Comparison of ENCODE assay signal across 12 mouse cellular contexts in the genomic region with DNA sequence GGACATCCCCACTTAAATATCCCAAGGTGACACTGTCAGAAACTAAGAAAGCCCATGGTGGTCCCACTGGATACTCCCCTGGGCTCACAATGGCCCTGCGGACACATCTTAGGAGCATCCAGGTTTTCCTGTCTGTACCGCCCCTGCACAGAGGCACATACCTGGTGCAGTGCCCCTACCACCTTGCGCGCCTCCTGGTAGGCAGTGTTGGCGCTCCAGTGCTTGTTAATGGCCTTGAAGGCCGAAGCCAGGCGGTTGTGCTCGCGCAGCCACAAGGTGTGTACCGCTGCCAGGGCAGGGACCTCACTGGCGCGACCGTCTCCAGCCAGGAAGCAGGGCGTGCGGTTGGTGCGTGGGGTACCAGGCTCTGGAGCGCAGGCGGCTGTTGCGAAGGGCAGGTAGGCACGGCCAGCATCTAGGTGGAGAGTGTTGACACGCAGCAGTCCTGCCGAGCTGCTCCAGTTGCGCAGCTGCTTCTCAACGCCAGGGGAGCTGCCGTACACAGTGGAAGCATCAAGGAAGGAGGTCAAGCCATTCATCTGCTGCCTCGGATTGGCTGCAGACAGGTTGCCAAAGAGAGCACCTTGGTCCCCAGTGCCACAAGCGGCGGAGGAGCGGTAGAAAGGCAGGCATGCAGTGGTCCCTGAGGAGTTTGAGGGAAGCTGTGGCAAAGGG. TPM values are rescaled to one million over a fixed set of nuclear protein-coding genes. Genes with fewer than 3 reads are reported as not detected.
DNase-seq lines count a peak whose midpoint lies in the region; ATAC-seq and TF ChIP-seq lines count a peak whose summit lies in the region.
"Had no signal": no experiment of that assay in that cellular context is flagged by ENCODE, and none has a peak within 500 bp of the region (broad histone marks: within the 10 kb centered on the region; RNA-seq: fewer than 3 reads in every experiment).

No protein-coding gene starts in this region.

- peak; percentile 62 for TF ChIP-seq CTCF in hindbrain, postnatal 0 days (IDR thresholded peaks at IDR 0.05; ENCODE audit: low read depth)

- H3K4me2 ChIP-seq in hindbrain, embryonic 12.5 days (replicated peaks) = peak overlapping the region; percentile 20; the same call in 1 of the 2 replicates
- H3K4me2 ChIP-seq in hindbrain, embryonic 11.5 days (replicated peaks; ENCODE audit: low read depth, low read length) = no peak overlapping the region
- H3K4me2 ChIP-seq in hindbrain, postnatal 0 days (ENCODE audit: low read depth, low read length) = peak overlapping the region; percentile 17; the same call in 1 of the 2 replicates

- no peak for ATAC-seq in hindbrain, embryonic 12.5 days (ENCODE audit: low FRiP score)
- no peak for ATAC-seq in hindbrain, embryonic 11.5 days (ENCODE audit: low FRiP score)
- ATAC-seq in hindbrain, postnatal 0 days = peak; percentile 74

- no peaks in the 10 kb centered on the region for H3K36me3 ChIP-seq in hindbrain, embryonic 12.5 days
- no peaks in the 10 kb centered on the region for H3K36me3 ChIP-seq in hindbrain, embryonic 11.5 days (ENCODE audit: control insufficient read depth, insufficient read depth, low read length)
- H3K36me3 ChIP-seq in hindbrain, postnatal 0 days (ENCODE audit: insufficient read depth, low read length) = no peaks in the 10 kb centered on the region

- DNase-seq in hindbrain, embryonic 11.5 days (ENCODE audit: low spot score) = no peak
- DNase-seq in thymus, postnatal 4 days = peak; percentile 8
- no peak for DNase-seq in thymus, postnatal 14 days
- DNase-seq in hindbrain, postnatal 0 days (ENCODE audit: low spot score) = peak; percentile 26
- peak; percentile 44 for DNase-seq in testis, postnatal 10 days (ENCODE audit: low spot score)
- DNase-seq in gastrocnemius, adult 18-20 months (ENCODE audit: low spot score) = no peak
- no peak for DNase-seq in urinary bladder, postnatal 4 days (ENCODE audit: low spot score in 2 of 2)
- DNase-seq: cerebellum, adult 2 months; liver had no signal

- 0 out of 2 replicates have a peak, but pooled peaks cover 2% of the 10 kb centered on the region for H3K4me1 ChIP-seq in hindbrain, embryonic 12.5 days
- H3K4me1 ChIP-seq in hindbrain, embryonic 11.5 days (replicated peaks; ENCODE audit: control insufficient read depth, insufficient read depth, low read length) = no peaks in the 10 kb centered on the region
- H3K4me1 ChIP-seq in hindbrain, postnatal 0 days (ENCODE audit: insufficient read depth, low read length) = no peaks in the 10 kb centered on the region

- 48% methylated on average over 29 of the region's 29 CpGs for WGBS in hindbrain, embryonic 12.5 days
- WGBS in hindbrain, embryonic 11.5 days = 36% methylated on average over 29 of the region's 29 CpGs
- WGBS in hindbrain, postnatal 0 days = 43% methylated on average over 29 of the region's 29 CpGs

- H3K4me3 ChIP-seq in hindbrain, embryonic 12.5 days = no peak overlapping the region
- no peak overlapping the region for H3K4me3 ChIP-seq in hindbrain, embryonic 11.5 days (ENCODE audit: low read depth, low read length)
- no peak overlapping the region for H3K4me3 ChIP-seq in hindbrain, postnatal 0 days (ENCODE audit: low read length)

- no peak overlapping the region for H3K9ac ChIP-seq in hindbrain, embryonic 12.5 days
- H3K9ac ChIP-seq in hindbrain, embryonic 11.5 days (ENCODE audit: low read depth, low read length) = no peak overlapping the region
- H3K9ac ChIP-seq in hindbrain, postnatal 0 days (replicated peaks; ENCODE audit: low read length) = no peak overlapping the region

- no peak overlapping the region for H3K27ac ChIP-seq in hindbrain, embryonic 12.5 days
- no peak overlapping the region for H3K27ac ChIP-seq in hindbrain, embryonic 11.5 days (ENCODE audit: low read depth, low read length)
- H3K27ac ChIP-seq in hindbrain, postnatal 0 days = no peak overlapping the region

- 0 out of 2 replicates have a peak, but pooled peaks cover 3% of the 10 kb centered on the region for H3K27me3 ChIP-seq in hindbrain, embryonic 12.5 days
- no peaks in the 10 kb centered on the region for H3K27me3 ChIP-seq in hindbrain, embryonic 11.5 days (ENCODE audit: control insufficient read depth, insufficient read depth, low read length)
- no peaks in the 10 kb centered on the region for H3K27me3 ChIP-seq in hindbrain, postnatal 0 days (ENCODE audit: insufficient read depth, low read length)

- no peaks in the 10 kb centered on the region for H3K9me3 ChIP-seq in hindbrain, embryonic 12.5 days (replicated peaks)
- H3K9me3 ChIP-seq in hindbrain, embryonic 11.5 days (ENCODE audit: control insufficient read depth, low read length) = no peaks in the 10 kb centered on the region
- no peaks in the 10 kb centered on the region for H3K9me3 ChIP-seq in hindbrain, postnatal 0 days (ENCODE audit: low read length)

RNA-seq across cellular contexts. Expression of a gene that starts 29.4 kb away (rescaled TPM):
- polyA plus RNA-seq in hindbrain, embryonic 12.5 days (2016; fragmentation: Nextera tagmentation; extraction: Ambion mirVana) = not detected in 2 replicates
- not detected in 2 replicates for polyA plus RNA-seq in hindbrain, embryonic 11.5 days (2014; fragmentation: Nextera tagmentation; extraction: Ambion mirVana)
- total RNA-seq in hindbrain, postnatal 0 days (2014; rRNA removed) = 0.05 and 0.07 TPM in 2 replicates
- 0.47 and 0.81 TPM in 2 replicates for polyA plus RNA-seq in hindbrain, postnatal 0 days (2015; fragmentation: Nextera tagmentation; extraction: Ambion mirVana)
- total RNA-seq in gastrocnemius, adult 18-20 months (2021) = not detected
- total RNA-seq: gastrocnemius, postnatal 4 days; MEL had no signal

Comparison
In these comparisons a context has a peak if more than half of its experiments do, and no peak if none do; other contexts are left out.
1. DNase-seq: peak in thymus, postnatal 4 days (single experiment), hindbrain, postnatal 0 days (single experiment) and testis, postnatal 10 days (single experiment); none in hindbrain, embryonic 11.5 days (single experiment), thymus, postnatal 14 days (single experiment), gastrocnemius, adult 18-20 months (single experiment) and urinary bladder, postnatal 4 days (0 of 2).